In the genomic region with DNA sequence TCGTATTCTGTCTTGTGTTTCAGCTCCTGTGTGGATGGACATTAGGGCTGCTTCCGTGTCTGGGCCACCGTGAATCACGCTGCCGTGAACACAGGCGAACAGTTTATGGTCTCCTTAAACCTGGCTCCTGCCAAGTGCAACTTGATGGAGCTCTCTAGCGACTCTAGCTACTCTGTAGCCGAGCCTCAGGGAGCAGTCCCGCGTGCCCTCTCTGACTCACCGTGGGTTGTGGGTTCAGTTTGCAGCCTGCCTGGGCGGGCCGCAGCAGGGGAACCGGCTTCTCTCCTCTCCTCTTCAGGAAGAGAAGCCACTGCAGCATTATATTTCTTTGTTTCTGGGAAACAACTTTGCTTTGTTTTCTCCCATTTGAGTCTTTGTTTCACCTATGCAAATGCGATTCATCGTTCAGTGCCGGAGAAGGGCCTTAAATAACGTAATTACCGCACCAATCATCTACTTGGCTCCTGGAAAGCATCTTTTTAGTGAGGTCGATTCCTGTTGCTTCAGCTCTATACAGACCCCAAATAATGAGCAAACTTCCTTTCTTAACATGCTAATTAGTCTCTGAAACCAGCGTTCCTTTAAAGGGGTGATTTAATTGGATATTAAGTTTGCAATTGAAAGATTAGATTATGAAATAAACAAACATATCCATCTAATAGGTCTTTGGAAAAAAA, we compare ENCODE assay signal across 16 mouse cellular contexts.
DNase-seq lines count a peak whose midpoint lies in the region; ATAC-seq and TF ChIP-seq lines count a peak whose summit lies in the region.
"Had no signal": no experiment of that assay in that cellular context is flagged by ENCODE, and none has a peak within 500 bp of the region (broad histone marks: within the 10 kb centered on the region; RNA-seq: fewer than 3 reads in every experiment).

No protein-coding gene starts in this region.

- no peaks in the 10 kb centered on the region for H3K27me3 ChIP-seq in kidney, embryonic 15.5 days
- no peaks in the 10 kb centered on the region for H3K27me3 ChIP-seq in kidney, postnatal 0 days (ENCODE audit: insufficient read depth, low read length)
- H3K27me3 ChIP-seq: embryonic facial prominence, embryonic 13.5 days; heart, embryonic 13.5 days; limb, embryonic 13.5 days had no signal

- DNase-seq in kidney, adult 11 months = no peak
- peak; percentile 17 for DNase-seq in Muller cell, postnatal 12 days (ENCODE audit: inconsistent ontology term)
- DNase-seq in ZHBTc4 (ENCODE audit: low read depth, low spot score) = peak; percentile 23
- peak; percentile 3 for DNase-seq in kidney, postnatal 0 days (ENCODE audit: low spot score)
- DNase-seq in frontal cortex, postnatal 14 days (ENCODE audit: low spot score in 2 of 2) = no peak
- DNase-seq: cerebellum, adult 11 months; cerebellum, postnatal 36 days; gastrocnemius, postnatal 25 days had no signal

- H3K36me3 ChIP-seq in kidney, embryonic 15.5 days = no peaks in the 10 kb centered on the region
- H3K36me3 ChIP-seq in kidney, postnatal 0 days (ENCODE audit: insufficient read depth, low read length) = no peaks in the 10 kb centered on the region
- H3K36me3 ChIP-seq: embryonic facial prominence, embryonic 13.5 days; heart, embryonic 13.5 days; limb, embryonic 13.5 days had no signal

- 48% methylated on average over 21 of the region's 21 CpGs for WGBS in kidney, embryonic 15.5 days
- 44% methylated on average over 21 of the region's 21 CpGs for WGBS in kidney, postnatal 0 days

- H3K27ac ChIP-seq in kidney, embryonic 15.5 days = no peak overlapping the region
- no peak overlapping the region for H3K27ac ChIP-seq in kidney, postnatal 0 days
- H3K27ac ChIP-seq: embryonic facial prominence, embryonic 13.5 days; heart, embryonic 13.5 days; limb, embryonic 13.5 days had no signal

- H3K4me2 ChIP-seq in kidney, embryonic 15.5 days = peak overlapping the region; percentile 27; the same call in 1 of the 2 replicates
- 0 out of 2 replicates have a peak overlapping the region, but pooled peaks have one; percentile 8 for H3K4me2 ChIP-seq in kidney, postnatal 0 days (ENCODE audit: low read length)
- H3K4me2 ChIP-seq: embryonic facial prominence, embryonic 13.5 days; heart, embryonic 13.5 days; limb, embryonic 13.5 days; midbrain, embryonic 11.5 days had no signal

- H3K4me3 ChIP-seq in kidney, embryonic 15.5 days (replicated peaks) = no peak overlapping the region
- H3K4me3 ChIP-seq in kidney, postnatal 0 days (replicated peaks; ENCODE audit: low read depth, low read length) = no peak overlapping the region
- H3K4me3 ChIP-seq: embryonic facial prominence, embryonic 13.5 days; heart, embryonic 13.5 days; limb, embryonic 13.5 days; myocyte had no signal

- H3K9ac ChIP-seq in kidney, embryonic 15.5 days = no peak overlapping the region
- no peak overlapping the region for H3K9ac ChIP-seq in kidney, postnatal 0 days (ENCODE audit: low read depth, low read length)
- H3K9ac ChIP-seq: embryonic facial prominence, embryonic 13.5 days; heart, embryonic 13.5 days; limb, embryonic 13.5 days had no signal

- H3K4me1 ChIP-seq in kidney, embryonic 15.5 days = no peaks in the 10 kb centered on the region
- no peaks in the 10 kb centered on the region for H3K4me1 ChIP-seq in kidney, postnatal 0 days (replicated peaks; ENCODE audit: insufficient read depth, low read length)
- H3K4me1 ChIP-seq: embryonic facial prominence, embryonic 13.5 days; heart, embryonic 13.5 days had no signal

- no peaks in the 10 kb centered on the region for H3K9me3 ChIP-seq in kidney, embryonic 15.5 days (replicated peaks)
- no peaks in the 10 kb centered on the region for H3K9me3 ChIP-seq in kidney, postnatal 0 days (replicated peaks; ENCODE audit: low read length)
- H3K9me3 ChIP-seq: embryonic facial prominence, embryonic 13.5 days; heart, embryonic 13.5 days; limb, embryonic 13.5 days had no signal

- no peak for ATAC-seq in kidney, embryonic 15.5 days (replicated peaks; ENCODE audit: low FRiP score)
- ATAC-seq in kidney, postnatal 0 days (replicated peaks; ENCODE audit: low FRiP score, low read depth) = no peak
- ATAC-seq in erythroid progenitor cell, adult 5-6 weeks (replicated peaks; ENCODE audit: low FRiP score, poor library complexity, severe bottlenecking) = no peak
- ATAC-seq: inflammation-experienced regulatory T-cells, adult 6 months had no signal

- no peak for TF ChIP-seq CTCF in kidney, postnatal 0 days (IDR thresholded peaks at IDR 0.05; ENCODE audit: low read depth)

Comparison
In these comparisons a context has a peak if more than half of its experiments do, and no peak if none do; other contexts are left out.
1. DNase-seq: peak in Muller cell, postnatal 12 days (single experiment), ZHBTc4 (single experiment) and kidney, postnatal 0 days (single experiment); none in kidney, adult 11 months (single experiment) and frontal cortex, postnatal 14 days (0 of 2).